Mouse (Mus musculus) fat pad, adult 2 months (tissue): ENCODE results near the gene Zdhhc6.

Experiments used
- DNase-seq: peaks from one replicate; pipeline ENCODE4 v3.0.0-alpha.2; 2011; ENCODE audit warnings: low read depth, low spot score; ENCODE audit errors: extremely low read depth

Zdhhc6 gene

GRCm38 (mm10) chr19:55315452-55316108 lies at the start of gene Zdhhc6:
Zdhhc6 (minus strand) TSS chr19:55316032.
- DNase-seq: no peak

- DNase-seq: no peak
These were observed 46.8 kb upstream of the Zdhhc6 start for GRCm38 (mm10) chr19:55362606-55363005.

GRCm38 (mm10) chr19:55350673-55351378 lies 35.0 kb upstream of the Zdhhc6 start:
- DNase-seq: no peak

- no peak for DNase-seq
These were observed 32.4 kb upstream of the Zdhhc6 start for GRCm38 (mm10) chr19:55348187-55348586.

DNA sequence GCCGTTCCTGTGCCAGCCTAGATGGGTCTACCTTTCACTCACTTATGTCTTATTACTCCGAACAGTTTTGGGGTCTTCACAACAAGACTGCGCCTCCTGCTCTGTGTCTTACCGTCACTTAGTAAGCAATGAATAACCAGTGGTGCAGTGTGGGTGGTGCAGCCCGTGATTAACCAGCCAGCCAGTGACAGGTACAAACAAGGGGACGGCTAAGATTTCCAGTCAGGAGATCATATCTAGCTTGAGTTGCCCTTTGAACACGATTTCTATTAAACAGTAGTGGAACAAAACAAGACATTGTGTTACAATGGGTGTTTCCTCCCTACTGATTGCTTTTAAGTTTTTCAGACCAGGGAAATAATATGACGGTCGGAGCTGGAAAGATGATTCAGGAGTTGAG lies 27.4 kb upstream of the Zdhhc6 start:
- no peak for DNase-seq

- DNase-seq: no peak
These were observed 26.6 kb upstream of the Zdhhc6 start for GRCm38 (mm10) chr19:55342423-55342822.

GRCm38 (mm10) chr19:55341377-55341776 lies 25.5 kb upstream of the Zdhhc6 start:
- DNase-seq: no peak

GRCm38 (mm10) chr19:55340521-55340920 lies 24.7 kb upstream of the Zdhhc6 start:
- DNase-seq: no peak

- no peak for DNase-seq
These were observed 21.8 kb upstream of the Zdhhc6 start for GRCm38 (mm10) chr19:55337664-55338063.

GRCm38 (mm10) chr19:55337066-55337465 lies 21.2 kb upstream of the Zdhhc6 start:
- DNase-seq: no peak

DNA sequence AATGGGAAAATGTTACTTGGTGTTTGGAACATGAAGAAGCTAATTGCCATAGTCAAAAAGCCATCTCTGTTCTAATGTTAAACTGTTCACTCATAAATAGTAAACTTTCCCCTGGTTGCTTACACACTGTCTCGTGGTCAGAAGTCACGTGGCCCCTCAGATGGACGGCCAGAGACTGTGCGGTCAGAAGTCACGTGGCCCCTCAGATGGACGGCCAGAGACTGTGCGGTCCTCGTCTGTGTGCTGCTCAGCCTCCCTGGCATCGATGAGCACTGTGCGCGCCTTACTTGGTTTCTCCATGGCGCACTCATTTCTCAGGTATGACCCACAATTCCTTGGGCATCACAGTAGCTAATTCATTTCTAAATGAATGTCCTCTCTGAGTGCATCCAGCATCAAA lies 20.6 kb upstream of the Zdhhc6 start:
- no peak for DNase-seq

DNA sequence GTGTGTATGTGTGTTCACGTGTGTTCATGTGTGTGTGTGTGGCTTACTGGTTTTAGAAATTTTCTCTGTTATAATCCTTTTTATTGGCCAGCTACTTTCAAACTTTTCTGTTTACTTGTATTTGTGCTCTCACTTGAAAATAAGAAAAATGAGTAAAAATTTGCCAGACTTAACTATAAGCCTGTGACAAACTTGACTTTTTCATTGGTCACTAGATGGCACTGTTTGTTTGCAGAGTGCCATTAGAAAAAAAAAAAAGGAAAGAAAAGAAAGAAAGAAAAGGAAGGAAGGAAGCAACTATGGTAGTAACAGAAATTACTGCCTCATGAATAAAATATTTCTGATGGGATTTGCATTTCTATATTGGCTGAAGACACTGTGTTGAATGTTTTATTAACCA lies 20.0 kb upstream of the Zdhhc6 start:
- no peak for DNase-seq

DNA sequence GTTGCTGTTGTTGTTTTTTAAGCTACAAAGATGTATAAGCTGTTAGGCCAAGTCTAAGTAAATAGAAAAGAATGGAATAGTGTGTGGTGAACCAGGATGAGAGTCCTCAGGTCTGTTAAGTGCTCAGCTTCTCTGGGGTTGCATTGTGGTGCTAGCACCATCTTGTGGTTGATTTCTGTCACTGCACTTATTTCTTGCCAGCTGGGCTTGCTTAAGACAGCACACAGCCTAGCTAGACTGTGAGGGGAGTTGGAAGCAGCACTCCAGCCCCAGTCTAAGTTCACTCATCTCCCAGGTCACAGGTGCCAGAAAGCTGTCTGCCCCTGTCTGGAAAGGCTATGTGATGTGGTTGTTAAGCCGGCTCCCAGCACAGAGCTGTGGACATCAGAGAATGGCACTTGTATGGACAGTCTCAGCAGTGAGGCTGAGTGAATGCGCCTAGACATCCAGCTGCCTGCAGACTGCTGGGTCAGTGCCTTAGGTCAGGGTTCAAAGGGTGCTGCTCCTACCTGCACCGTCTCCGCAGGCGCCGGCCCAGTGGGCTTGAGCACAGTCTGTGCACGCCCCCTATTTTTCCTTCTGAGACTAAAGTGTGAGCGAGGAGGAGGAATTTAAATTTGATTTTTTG lies 16.9 kb upstream of the Zdhhc6 start:
- DNase-seq: no peak

- DNase-seq: no peak
These were observed 15.9 kb upstream of the Zdhhc6 start for GRCm38 (mm10) chr19:55331776-55332175.

- no peak for DNase-seq
These were observed 11.7 kb upstream of the Zdhhc6 start for GRCm38 (mm10) chr19:55327510-55327909.

- DNase-seq: no peak
These were observed 6.8 kb upstream of the Zdhhc6 start for GRCm38 (mm10) chr19:55322604-55323003.

GRCm38 (mm10) chr19:55319521-55319920 lies 3.7 kb upstream of the Zdhhc6 start:
- DNase-seq: no peak

- no peak for DNase-seq
These were observed 3.2 kb upstream of the Zdhhc6 start for GRCm38 (mm10) chr19:55319036-55319435.

DNA sequence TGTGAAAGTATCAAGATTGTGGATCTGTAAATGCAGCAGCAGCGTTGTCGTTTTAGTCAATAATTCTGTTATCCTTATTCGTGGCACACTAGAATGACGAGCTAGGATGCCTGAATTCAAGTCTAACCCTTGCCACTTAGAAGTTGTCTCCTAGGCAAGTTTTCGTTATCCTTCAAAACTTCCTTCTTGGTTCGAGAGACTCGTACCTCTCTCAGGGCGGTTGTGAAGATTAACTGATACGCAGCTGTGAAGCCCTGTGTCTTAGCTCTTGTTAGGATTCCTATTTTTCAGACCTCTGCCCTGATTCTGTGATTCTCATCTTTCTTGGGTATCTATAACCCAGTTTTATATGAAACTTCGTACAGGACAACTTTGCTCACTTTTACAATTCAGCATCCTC lies 1.1 kb upstream of the Zdhhc6 start:
- DNase-seq: no peak

GRCm38 (mm10) chr19:55316109-55316714 lies 380 bp upstream of the Zdhhc6 start, which contains the start of gene Vti1a:
Vti1a (plus strand) TSS chr19:55316295.
- DNase-seq: peak; percentile 54

DNA sequence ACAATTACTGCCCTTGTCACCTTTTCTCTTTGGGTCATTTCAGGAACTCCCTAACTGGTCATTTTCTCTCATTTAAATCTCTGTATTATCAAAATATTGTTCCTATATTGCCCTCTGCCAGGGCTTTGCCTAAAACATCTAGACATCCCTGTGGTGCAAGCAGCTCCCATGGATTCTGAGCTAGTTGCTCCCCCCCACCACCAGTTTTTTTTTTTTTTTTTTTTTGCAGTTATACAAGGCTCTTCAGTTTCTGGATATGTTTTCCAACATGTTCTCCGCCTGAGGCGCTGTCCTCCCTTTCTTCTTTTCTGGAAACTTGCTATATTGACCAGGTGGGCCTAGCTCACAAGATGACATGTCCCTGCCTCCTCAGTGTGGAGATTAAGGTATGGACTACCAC lies 2.2 kb downstream of the Zdhhc6 start:
- DNase-seq: no peak

DNA sequence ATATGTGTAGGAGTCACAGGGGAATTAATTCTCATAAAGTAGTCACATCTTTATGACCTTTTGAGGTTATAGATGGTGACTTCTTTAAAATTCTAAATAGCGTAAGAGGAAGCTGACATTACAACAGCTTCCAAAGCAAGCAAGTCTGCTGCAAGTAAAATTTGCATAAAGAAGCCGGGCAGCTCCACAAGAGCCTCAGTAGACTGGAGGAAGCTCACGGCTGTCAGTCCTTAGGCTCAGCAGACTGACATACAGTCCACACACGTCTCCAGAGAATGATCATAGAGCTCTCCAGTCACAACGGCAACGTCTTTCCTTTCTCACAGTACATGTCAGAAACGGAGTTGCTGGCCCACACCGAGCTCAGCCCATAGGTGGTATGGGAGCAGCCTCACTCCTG lies 4.0 kb downstream of the Zdhhc6 start:
- no peak for DNase-seq
